Mouse (Mus musculus): ENCODE measurements around the gene Slc45a3.

DNA sequence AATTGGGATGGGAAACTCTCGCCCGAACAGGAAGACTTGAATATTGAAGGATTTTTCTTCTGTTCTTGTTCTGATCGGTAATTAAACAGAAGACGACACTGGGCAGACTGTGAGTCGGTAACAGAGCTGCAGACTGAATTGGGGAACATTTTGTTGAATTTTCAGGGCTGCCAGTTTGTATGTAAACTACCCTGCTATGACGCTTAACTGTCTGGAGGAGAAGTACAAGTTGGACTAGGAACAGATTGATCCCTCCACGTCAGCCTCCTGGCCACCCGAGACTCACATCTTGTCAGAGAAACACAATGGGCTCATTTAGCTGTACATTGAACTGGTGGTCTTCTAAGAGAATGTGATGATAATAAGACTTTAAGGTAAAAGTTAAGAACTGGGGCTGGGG lies 50.1 kb downstream of the Slc45a3 start:
- no peak for TF ChIP-seq CTCF (IDR thresholded peaks at IDR 0.05; ENCODE audit: extremely low read depth, insufficient read depth, low read length)
- TF ChIP-seq POLR2A (IDR thresholded peaks at IDR 0.05; ENCODE audit: extremely low read depth, insufficient read depth, low read length): no peak
